Mouse (Mus musculus): ENCODE results near the gene Ppp4r4.
"Not testable (repeated sequence)": the region's sequence is repeated elsewhere in the genome, so short reads cannot be mapped to it uniquely, and the experiment has no call there.

The Ppp4r4 gene

GRCm38 (mm10) chr12:103634430-103634829, 102.3 kb downstream of the Ppp4r4 start:
- DNase-seq (ENCODE audit: inconsistent ontology term) = no peak

- no peak for DNase-seq (ENCODE audit: inconsistent ontology term)
These were observed 103.8 kb downstream of the Ppp4r4 start for GRCm38 (mm10) chr12:103635846-103636245.

GRCm38 (mm10) chr12:103643336-103643735, 111.3 kb downstream of the Ppp4r4 start:
- peak; percentile 54 for DNase-seq (ENCODE audit: inconsistent ontology term)

- DNase-seq (ENCODE audit: inconsistent ontology term) = no peak
These were observed 111.7 kb downstream of the Ppp4r4 start for GRCm38 (mm10) chr12:103643818-103644217.

- DNase-seq (ENCODE audit: inconsistent ontology term) = peak; percentile 1
These were observed 112.5 kb downstream of the Ppp4r4 start for GRCm38 (mm10) chr12:103644601-103645000.

GRCm38 (mm10) chr12:103646314-103646713, 114.2 kb downstream of the Ppp4r4 start:
- no peak for DNase-seq (ENCODE audit: inconsistent ontology term)

- no peak for DNase-seq (ENCODE audit: inconsistent ontology term)
These were observed 121.8 kb downstream of the Ppp4r4 start for GRCm38 (mm10) chr12:103653836-103654235.

GRCm38 (mm10) chr12:103655123-103656044, 123.3 kb downstream of the Ppp4r4 start:
- DNase-seq (ENCODE audit: inconsistent ontology term) = no peak

GRCm38 (mm10) chr12:103656848-103657626, 125.0 kb downstream of the Ppp4r4 start, which contains the start of gene Serpina6:
Gene Serpina6, minus strand, starts transcription at chr12:103657212.
- no peak for DNase-seq (ENCODE audit: inconsistent ontology term)

GRCm38 (mm10) chr12:103657991-103658390, 125.9 kb downstream of the Ppp4r4 start:
- no peak for DNase-seq (ENCODE audit: inconsistent ontology term)

- no peak for DNase-seq (ENCODE audit: inconsistent ontology term)
These were observed 127.1 kb downstream of the Ppp4r4 start for GRCm38 (mm10) chr12:103659171-103659570.

- no peak for DNase-seq (ENCODE audit: inconsistent ontology term)
These were observed 128.0 kb downstream of the Ppp4r4 start for GRCm38 (mm10) chr12:103660076-103660475.

GRCm38 (mm10) chr12:103662053-103662452, 130.0 kb downstream of the Ppp4r4 start:
- DNase-seq (ENCODE audit: inconsistent ontology term) = not testable (repeated sequence)
